Mouse (Mus musculus) layer of hippocampus, postnatal 36 days (tissue): ENCODE results near the gene Tbc1d10c. TPM values are rescaled to one million over a fixed set of nuclear protein-coding genes. Genes with fewer than 3 reads are reported as not detected.
"Not testable (repeated sequence)": the region's sequence is repeated elsewhere in the genome, so short reads cannot be mapped to it uniquely, and the experiment has no call there.

Source experiments
- DNase-seq, 2 experiments: peaks; one replicate each; pipeline ENCODE4 v3.0.0; 2022
- microRNA-seq, 2 experiments: library from miRNA; unstranded; fragments of <30 nt; microRNA quantifications; one replicate each; pipeline ENCODE4 v1.2.0; 2021
- total RNA-seq, 2 experiments: library from RNA; stranded (reverse); gene quantifications; 2 replicates each; pipeline ENCODE4 v1.2.3; 2021

Gene Tbc1d10c
- total RNA-seq, 2 experiments from 2014 or later = 0.56 to 1.3 TPM

GRCm38 (mm10) chr19:4143759-4144268, 47.3 kb downstream of the Tbc1d10c start, which contains the start of gene Cabp4:
Gene Cabp4, minus strand, starts transcription at chr19:4144033.
- no peak for DNase-seq

GRCm38 (mm10) chr19:4142416-4143173, 48.5 kb downstream of the Tbc1d10c start:
- no peak for DNase-seq

GRCm38 (mm10) chr19:4140147-4140546, 50.9 kb downstream of the Tbc1d10c start:
- no peak for DNase-seq

- no peak for DNase-seq
Measured at GRCm38 (mm10) chr19:4139446-4139845, 51.6 kb downstream of the Tbc1d10c start, which contains the start of gene Gpr152. Gene Gpr152, plus strand, starts transcription at chr19:4139787.

GRCm38 (mm10) chr19:4137913-4138312, 53.2 kb downstream of the Tbc1d10c start:
- no peak for DNase-seq

GRCm38 (mm10) chr19:4136463-4136862, 54.6 kb downstream of the Tbc1d10c start:
- DNase-seq = no peak

- DNase-seq = not testable (repeated sequence)
Measured at GRCm38 (mm10) chr19:4135963-4136345, 55.1 kb downstream of the Tbc1d10c start.

GRCm38 (mm10) chr19:4135229-4135962, 55.7 kb downstream of the Tbc1d10c start:
- DNase-seq = not testable (repeated sequence)

GRCm38 (mm10) chr19:4134354-4134753, 56.7 kb downstream of the Tbc1d10c start:
- no peak for DNase-seq

Small RNA genes within 50 kb of the gene (microRNA-seq; reads per million reads assigned to microRNA genes)
- 0 reads per million in 2 experiments for gene Gm26115

Other genes with a start within 250 kb of the Tbc1d10c start
- gene Aldh3b3, start 232.6 kb downstream of the Tbc1d10c start, total RNA-seq = not detected
- under 1 TPM; 0.72 to 0.86 TPM for gene Aldh3b2, start 219.0 kb downstream of the Tbc1d10c start, total RNA-seq
- gene Acy3, start 204.7 kb downstream of the Tbc1d10c start, total RNA-seq = 1 to 10 TPM; 1.4 TPM
- not detected for gene Tbx10, start 198.5 kb downstream of the Tbc1d10c start, total RNA-seq
- 10 to 100 TPM in 1 of 2 experiments, 1 to 10 TPM in 1; 8.2 to 11.1 TPM for gene Nudt8, start 190.7 kb downstream of the Tbc1d10c start, total RNA-seq
- gene Gm49405, start 190.7 kb downstream of the Tbc1d10c start, total RNA-seq = 1 to 10 TPM; 1.4 to 2.1 TPM
- 1 to 10 TPM; 4.2 to 4.4 TPM for gene Doc2g, start 188.0 kb downstream of the Tbc1d10c start, total RNA-seq
- 100 to 1,000 TPM; 238 to 250 TPM for gene Ndufv1, start 178.5 kb downstream of the Tbc1d10c start, total RNA-seq
- gene Gstp1, start 153.3 kb downstream of the Tbc1d10c start, total RNA-seq = 100 to 1,000 TPM; 377 to 393 TPM
- gene Gstp2, start 145.3 kb downstream of the Tbc1d10c start, total RNA-seq = 10 to 100 TPM; 36.3 to 43.5 TPM
- not detected for gene Gstp3, start 131.7 kb downstream of the Tbc1d10c start, total RNA-seq
- not detected for gene Cabp2, start 109.7 kb downstream of the Tbc1d10c start, total RNA-seq
- gene Cdk2ap2, start 94.1 kb downstream of the Tbc1d10c start, total RNA-seq = 10 to 100 TPM; 29.7 to 46.0 TPM
- gene Pitpnm1, start 91.3 kb downstream of the Tbc1d10c start, total RNA-seq = 100 to 1,000 TPM; 169 to 174 TPM
- gene Aip, start 65.4 kb downstream of the Tbc1d10c start, total RNA-seq = 100 to 1,000 TPM; 108 to 128 TPM
- under 1 TPM; 0.10 TPM for gene Gpr152, start 51.5 kb downstream of the Tbc1d10c start, total RNA-seq
- under 1 TPM; 0.17 to 0.28 TPM for gene Cabp4, start 47.3 kb downstream of the Tbc1d10c start, total RNA-seq
- 10 to 100 TPM; 83.8 to 90.0 TPM for gene Coro1b, start 42.7 kb downstream of the Tbc1d10c start, total RNA-seq
- gene Ptprcap, start 37.7 kb downstream of the Tbc1d10c start, total RNA-seq = 1 to 10 TPM; 1.6 to 3.8 TPM
- 10 to 100 TPM; 34.5 to 45.1 TPM for gene Rps6kb2, start 27.9 kb downstream of the Tbc1d10c start, total RNA-seq
- 1 to 10 TPM; 7.1 to 9.9 TPM for gene Carns1, start 15.8 kb downstream of the Tbc1d10c start, total RNA-seq
- 100 to 1,000 TPM; 255 to 265 TPM for gene Ppp1ca, start 781 bp upstream of the Tbc1d10c start, total RNA-seq
- 1 to 10 TPM; 5.5 to 7.1 TPM for gene Rad9a, start 10.4 kb upstream of the Tbc1d10c start, total RNA-seq
- gene Clcf1, start 23.0 kb upstream of the Tbc1d10c start, total RNA-seq = under 1 TPM; 0.32 to 0.83 TPM
- not detected for gene AC109138.7, start 23.1 kb upstream of the Tbc1d10c start, total RNA-seq
- gene Pold4, start 40.6 kb upstream of the Tbc1d10c start, total RNA-seq = 10 to 100 TPM; 12.4 to 16.6 TPM
- 10 to 100 TPM; 53.4 to 59.5 TPM for gene Ssh3, start 77.9 kb upstream of the Tbc1d10c start, total RNA-seq
- 10 to 100 TPM; 65.2 to 66.9 TPM for gene Ankrd13d, start 91.9 kb upstream of the Tbc1d10c start, total RNA-seq
- 100 to 1,000 TPM; 195 to 208 TPM for gene Grk2, start 114.9 kb upstream of the Tbc1d10c start, total RNA-seq
- gene Kdm2a, start 207.0 kb upstream of the Tbc1d10c start, total RNA-seq = 10 to 100 TPM; 82.4 to 85.3 TPM
- gene Rhod, start 248.1 kb upstream of the Tbc1d10c start, total RNA-seq = 1 to 10 TPM in 1 of 2 experiments, under 1 TPM in 1; 0.35 to 1.3 TPM